Mouse (Mus musculus): ENCODE data around the gene Fbxo36. TPM values are rescaled to one million over a fixed set of nuclear protein-coding genes. Genes with fewer than 3 reads are reported as not detected.

The Fbxo36 gene
- polyA plus RNA-seq, 1 experiment from 2014 or later: 4.1 TPM

- DNase-seq (ENCODE audit: low read depth, low spot score): no peak
- CTCF ChIA-PET: interaction anchor here (1.2 kb wide), 1 partner anchor 9 kb away, joined by 3 read pairs; no protein-coding TSS in a partner anchor
Measured at GRCm38 (mm10) chr1:84869498-84869897, 29.9 kb downstream of the Fbxo36 start.

GRCm38 (mm10) chr1:84871131-84871530 lies 31.5 kb downstream of the Fbxo36 start:
- TF ChIP-seq CTCF (IDR thresholded peaks at IDR 0.05): no peak
- in situ Hi-C loops (cut with MboI; ENCODE audit: low pct_unique_long_range_greater_than_20kb): no loop called here
- POLR2A ChIA-PET: no interaction called here
- ATAC-seq: no peak
- no peak for DNase-seq (ENCODE audit: low read depth, low spot score)
- no peaks in the 10 kb centered on the region for H3K27me3 ChIP-seq
- CTCF ChIA-PET: interaction anchor here (1.1 kb wide), 1 partner anchor 28 kb away, joined by 3 read pairs; no protein-coding TSS in a partner anchor

More at GRCm38 (mm10) chr1:84869498-84869897, 29.9 kb downstream of the Fbxo36 start:
- peak; percentile 12 for ATAC-seq
- no peaks in the 10 kb centered on the region for H3K27me3 ChIP-seq
- no peak for TF ChIP-seq CTCF (IDR thresholded peaks at IDR 0.05)
- in situ Hi-C loops (cut with MboI; ENCODE audit: low pct_unique_long_range_greater_than_20kb): no loop called here
- POLR2A ChIA-PET: no interaction called here

GRCm38 (mm10) chr1:84872105-84872504 lies 32.5 kb downstream of the Fbxo36 start:
- DNase-seq (ENCODE audit: low read depth, low spot score): no peak
- CTCF ChIA-PET: interaction anchor here (1.1 kb wide), 1 partner anchor 29 kb away, joined by 3 read pairs; no protein-coding TSS in a partner anchor
- POLR2A ChIA-PET: no interaction called here
- in situ Hi-C loops (cut with MboI; ENCODE audit: low pct_unique_long_range_greater_than_20kb): no loop called here
- ATAC-seq: no peak
- no peak for TF ChIP-seq CTCF (IDR thresholded peaks at IDR 0.05)
- H3K27me3 ChIP-seq: no peaks in the 10 kb centered on the region

GRCm38 (mm10) chr1:84872939-84873338 lies 33.3 kb downstream of the Fbxo36 start:
- in situ Hi-C loops (cut with MboI; ENCODE audit: low pct_unique_long_range_greater_than_20kb): no loop called here
- CTCF ChIA-PET: no interaction called here

GRCm38 (mm10) chr1:84877590-84877989 lies 37.9 kb downstream of the Fbxo36 start:
- CTCF ChIA-PET: no interaction called here
- ATAC-seq: peak; percentile 45
- no peak for TF ChIP-seq CTCF (IDR thresholded peaks at IDR 0.05)
- no peak for DNase-seq (ENCODE audit: low read depth, low spot score)
- in situ Hi-C loops (cut with MboI; ENCODE audit: low pct_unique_long_range_greater_than_20kb): loop anchor here (5.0 to 25.0 kb wide), 2 partner anchors 35 to 1140 kb away; partner anchors contain the start of gene Trip12
- POLR2A ChIA-PET: no interaction called here
- no peaks in the 10 kb centered on the region for H3K27me3 ChIP-seq

More at GRCm38 (mm10) chr1:84872939-84873338, 33.3 kb downstream of the Fbxo36 start:
- POLR2A ChIA-PET: no interaction called here
- DNase-seq (ENCODE audit: low read depth, low spot score) (no peak), ATAC-seq (no peak)
- H3K27me3 ChIP-seq: no peaks in the 10 kb centered on the region
- TF ChIP-seq CTCF (IDR thresholded peaks at IDR 0.05): no peak

GRCm38 (mm10) chr1:84879571-84880120 lies 40.0 kb downstream of the Fbxo36 start:
- no peaks in the 10 kb centered on the region for H3K27me3 ChIP-seq
- no peak for ATAC-seq
- CTCF ChIA-PET: no interaction called here
- in situ Hi-C loops (cut with MboI; ENCODE audit: low pct_unique_long_range_greater_than_20kb): loop anchor here (5.0 to 25.0 kb wide), 3 partner anchors 37 to 1142 kb away; partner anchors contain the start of gene Trip12
- DNase-seq (ENCODE audit: low read depth, low spot score): no peak
- peak; percentile 21 for TF ChIP-seq CTCF (IDR thresholded peaks at IDR 0.05)
- POLR2A ChIA-PET: interaction anchor here (0.6 kb wide), 1 partner anchor 341 kb away, joined by 5 read pairs; no protein-coding TSS in a partner anchor

GRCm38 (mm10) chr1:84881248-84882065 lies 41.8 kb downstream of the Fbxo36 start:
- in situ Hi-C loops (cut with MboI; ENCODE audit: low pct_unique_long_range_greater_than_20kb): loop anchor here (5.0 to 25.0 kb wide), 2 partner anchors 154 to 1144 kb away; no protein-coding TSS in a partner anchor
- POLR2A ChIA-PET: interaction anchor here (0.8 kb wide), 1 partner anchor 42 kb away, joined by 4 read pairs; the partner anchor contains the start of genes Fbxo36 and Trip12
- peak; percentile 89 for TF ChIP-seq CTCF (IDR thresholded peaks at IDR 0.05)
- DNase-seq (ENCODE audit: low read depth, low spot score) (peak; percentile 54), ATAC-seq (peak; percentile 95)
- no peaks in the 10 kb centered on the region for H3K27me3 ChIP-seq
- CTCF ChIA-PET: interaction anchor here (0.7 to 1.6 kb wide), 4 partner anchors 12 to 148 kb away, joined by 3 to 4 read pairs (median 4); no protein-coding TSS in a partner anchor

GRCm38 (mm10) chr1:84882066-84882532 lies 42.5 kb downstream of the Fbxo36 start:
- no peak for TF ChIP-seq CTCF (IDR thresholded peaks at IDR 0.05)
- H3K27me3 ChIP-seq: no peaks in the 10 kb centered on the region
- DNase-seq (ENCODE audit: low read depth, low spot score) (peak; percentile 83), ATAC-seq (no peak)
- CTCF ChIA-PET: interaction anchor here (0.7 to 1.6 kb wide), 3 partner anchors 12 to 148 kb away, joined by 3 to 4 read pairs (median 4); no protein-coding TSS in a partner anchor
- in situ Hi-C loops (cut with MboI; ENCODE audit: low pct_unique_long_range_greater_than_20kb): loop anchor here (5.0 to 25.0 kb wide), 2 partner anchors 155 to 1145 kb away; no protein-coding TSS in a partner anchor
- POLR2A ChIA-PET: interaction anchor here (0.6 to 0.8 kb wide), 2 partner anchors 27 to 42 kb away, joined by 4 read pairs; partner anchors contain the start of genes Fbxo36 and Trip12

GRCm38 (mm10) chr1:84882937-84883336 lies 43.3 kb downstream of the Fbxo36 start:
- TF ChIP-seq CTCF (IDR thresholded peaks at IDR 0.05): no peak
- no peaks in the 10 kb centered on the region for H3K27me3 ChIP-seq
- POLR2A ChIA-PET: interaction anchor here (0.6 kb wide), 1 partner anchor 26 kb away, joined by 4 read pairs; no protein-coding TSS in a partner anchor
- in situ Hi-C loops (cut with MboI; ENCODE audit: low pct_unique_long_range_greater_than_20kb): loop anchor here (5.0 to 25.0 kb wide), 2 partner anchors 156 to 1146 kb away; no protein-coding TSS in a partner anchor
- no peak for DNase-seq (ENCODE audit: low read depth, low spot score)
- CTCF ChIA-PET: no interaction called here
- no peak for ATAC-seq

GRCm38 (mm10) chr1:84883889-84884288 lies 44.2 kb downstream of the Fbxo36 start:
- ChIA-PET CTCF (no interaction called here), POLR2A (no interaction called here)
- in situ Hi-C loops (cut with MboI; ENCODE audit: low pct_unique_long_range_greater_than_20kb): loop anchor here (5.0 to 25.0 kb wide), 2 partner anchors 157 to 1147 kb away; no protein-coding TSS in a partner anchor
- no peak for TF ChIP-seq CTCF (IDR thresholded peaks at IDR 0.05)
- H3K27me3 ChIP-seq: no peaks in the 10 kb centered on the region
- no peak for DNase-seq (ENCODE audit: low read depth, low spot score)
- no peak for ATAC-seq

All from Patski (cell line).